Mouse (Mus musculus) megakaryocyte, embryonic 14.5 days (primary cell): ENCODE measurements around the gene Dnah3.

ENCODE experiments used
- FLI1 ChIP-seq: IDR thresholded peaks from 2 replicates; pipeline ENCODE4 v1.6.1; 2012; ENCODE audit warnings: low read length, inconsistent platforms, mixed read lengths
- GATA1 ChIP-seq: IDR thresholded peaks from 3 replicates; pipeline ENCODE4 v1.6.1; 2012; ENCODE audit warnings: mixed read lengths, low read length, inconsistent platforms, borderline replicate concordance

GRCm38 (mm10) chr7:119957421-119957820 is 137.7 kb downstream of the Dnah3 start:
- no peak for TF ChIP-seq GATA1
- TF ChIP-seq FLI1, result no peak
